Mouse (Mus musculus): ENCODE measurements at regions not wholly inside any gene's neighbourhood (a gene's known extent, or its start where the extent isn't known, plus 50 kb on each side); places are given as distances from the start of the nearest gene placed in this dataset.

DNA sequence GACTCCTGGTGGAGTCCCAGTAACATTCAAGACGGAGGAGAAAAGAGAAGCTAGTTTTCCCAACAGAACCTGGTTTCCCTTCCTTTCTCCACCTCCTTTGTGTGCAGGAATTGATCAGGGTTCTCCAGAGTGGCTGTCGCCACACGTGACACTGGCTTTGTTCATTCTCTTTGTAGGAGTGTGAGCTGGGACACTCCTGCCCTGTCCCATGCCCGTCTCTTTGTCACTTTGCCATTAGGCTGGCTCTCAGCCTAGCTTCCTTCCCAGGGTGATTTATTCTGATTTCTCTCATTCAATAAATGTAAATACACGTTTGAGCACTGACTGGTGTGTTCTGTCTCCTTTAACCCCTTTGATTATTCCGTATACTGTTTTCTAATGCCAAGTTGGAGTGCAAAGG is 55.3 kb upstream of the Fndc3b start:
- TF ChIP-seq CTCF (IDR thresholded peaks at IDR 0.05; ENCODE audit: extremely low read depth, insufficient read length, insufficient replicate concordance, low read depth, low read length): no peak
- TF ChIP-seq POLR2A (IDR thresholded peaks at IDR 0.05; ENCODE audit: low read depth, low read length): no peak

Measured in small intestine, adult 2 months (tissue).